Mouse (Mus musculus) spleen, adult 2 months (tissue): Measurements from ENCODE around the gene Tmem95. TPM values are rescaled to one million over a fixed set of nuclear protein-coding genes. Genes with fewer than 3 reads are reported as not detected.
"Not testable (repeated sequence)": the region's sequence is repeated elsewhere in the genome, so short reads cannot be mapped to it uniquely, and the experiment has no call there.

Experiments used
- DNase-seq, 2 experiments: peaks; one replicate each; pipeline versions ENCODE4 v3.0.0 to v3.0.0-alpha.2; 2012 to 2021; ENCODE audit warnings: low spot score in 2 of 2, low read depth in 1 of 2
- H3K27ac ChIP-seq: fragments of 200-500 bp; 2 replicates; pipeline ENCODE4 v1.5.1; 2012; ENCODE audit warnings: low read length, inconsistent platforms; ENCODE audit not compliant: insufficient read depth
- H3K27me3 ChIP-seq: fragments of 200-500 bp; 2 replicates; pipeline ENCODE4 v1.6.1; 2012; ENCODE audit warnings: mild to moderate bottlenecking, moderate library complexity, low read length, inconsistent platforms; ENCODE audit not compliant: control insufficient read depth, insufficient read depth
- H3K36me3 ChIP-seq: fragments of 200-500 bp; 2 replicates; pipeline ENCODE4 v1.6.1; 2012; ENCODE audit warnings: mild to moderate bottlenecking, low read length, inconsistent platforms; ENCODE audit not compliant: control insufficient read depth, insufficient read depth
- H3K4me1 ChIP-seq: fragments of 200-500 bp; 2 replicates; pipeline ENCODE4 v1.6.1; 2011; ENCODE audit warnings: inconsistent platforms; ENCODE audit not compliant: control insufficient read depth, insufficient read depth, insufficient read length
- H3K4me3 ChIP-seq: fragments of 200-500 bp; 2 replicates; pipeline ENCODE4 v1.5.1; 2011; ENCODE audit warnings: mild to moderate bottlenecking, inconsistent platforms; ENCODE audit not compliant: insufficient read depth, insufficient read length; ENCODE audit errors: extremely low read depth
- CTCF ChIP-seq: fragments of 200-500 bp; IDR thresholded peaks from 2 replicates; pipeline ENCODE4 v1.5.1; 2011; ENCODE audit warnings: mild to moderate bottlenecking, inconsistent platforms; ENCODE audit not compliant: insufficient read depth, insufficient read length, insufficient replicate concordance; ENCODE audit errors: extremely low read depth
- POLR2A ChIP-seq: fragments of 200-500 bp; IDR thresholded peaks from 2 replicates; pipeline ENCODE4 v1.6.1; 2011; ENCODE audit warnings: low read depth, low read length, inconsistent platforms
- WGBS: fragments of 180-500 bp; shearing (Covaris S2); methylation state at CpG from one replicate; pipeline ENCODE4 v1.1.7; 2018; 5-methylcytosine and 5-hydroxymethylcytosine counted together
- polyA plus RNA-seq: library from polyadenylated mRNA; depleted of rRNA; stranded (reverse); fragments of >200 nt; gene quantifications from 2 replicates; pipeline ENCODE4 v1.2.3, GENCODE M21; 2012

Gene Tmem95
- polyA plus RNA-seq, 1 experiment, result not detected

- H3K27me3 ChIP-seq, result no peaks in the 10 kb centered on the region
- H3K27ac ChIP-seq, result peak overlapping the region; percentile 98
- TF ChIP-seq CTCF, result no peak
- TF ChIP-seq POLR2A, result no peak
- WGBS, result under 1% methylated on average over 17 of the region's 17 CpGs
- peak overlapping the region; percentile 96 for H3K4me3 ChIP-seq
- DNase-seq, result peak; percentile 76 to 84
- peaks cover 31% of the 10 kb centered on the region for H3K36me3 ChIP-seq
- H3K4me1 ChIP-seq, result peaks cover 8% of the 10 kb centered on the region
These were observed 41.9 kb upstream of the Tmem95 start for GRCm38 (mm10) chr11:69919661-69920265.

GRCm38 (mm10) chr11:69919053-69919452 lies 41.2 kb upstream of the Tmem95 start:
- H3K27ac ChIP-seq, result peak overlapping the region; percentile 55; the same call in 1 of the 2 replicates
- no peak overlapping the region; the same call in 1 of the 2 replicates for H3K4me3 ChIP-seq
- H3K36me3 ChIP-seq, result peaks cover 31% of the 10 kb centered on the region
- WGBS, result 46% methylated on average over 9 of the region's 9 CpGs
- DNase-seq, result no peak
- TF ChIP-seq POLR2A, result no peak
- TF ChIP-seq CTCF, result no peak
- H3K27me3 ChIP-seq, result no peaks in the 10 kb centered on the region
- peaks cover 11% of the 10 kb centered on the region for H3K4me1 ChIP-seq

GRCm38 (mm10) chr11:69918118-69918517 lies 40.3 kb upstream of the Tmem95 start:
- H3K36me3 ChIP-seq, result peaks cover 31% of the 10 kb centered on the region
- H3K27ac ChIP-seq, result no peak overlapping the region
- peaks cover 13% of the 10 kb centered on the region for H3K4me1 ChIP-seq
- DNase-seq, result no peak
- no peaks in the 10 kb centered on the region for H3K27me3 ChIP-seq
- TF ChIP-seq POLR2A (no peak), CTCF (no peak)
- no peak overlapping the region for H3K4me3 ChIP-seq
- WGBS, result 87% methylated on average over 5 of the region's 5 CpGs

GRCm38 (mm10) chr11:69917379-69917948 lies 39.6 kb upstream of the Tmem95 start:
- TF ChIP-seq POLR2A (no peak), CTCF (no peak)
- H3K4me1 ChIP-seq, result peaks cover 14% of the 10 kb centered on the region

GRCm38 (mm10) chr11:69916652-69917378 lies 39.0 kb upstream of the Tmem95 start:
- 64% methylated on average over 7 of the region's 7 CpGs for WGBS
- DNase-seq, H3K27ac ChIP-seq, H3K27me3 ChIP-seq, H3K4me3 ChIP-seq: not testable (repeated sequence)
- Histone ChIP-seq H3K4me1 (peaks cover 11% of the 10 kb centered on the region), H3K36me3 (peaks cover 33% of the 10 kb centered on the region)

More at GRCm38 (mm10) chr11:69917379-69917948, 39.6 kb upstream of the Tmem95 start:
- Histone ChIP-seq H3K27me3 (no peaks in the 10 kb centered on the region), H3K36me3 (peaks cover 31% of the 10 kb centered on the region), H3K4me3 (no peak overlapping the region), H3K27ac (no peak overlapping the region)
- 88% methylated on average over 8 of the region's 8 CpGs for WGBS
- DNase-seq, result no peak

- peaks cover 11% of the 10 kb centered on the region for H3K4me1 ChIP-seq
- H3K27ac ChIP-seq, result peak overlapping the region; percentile 15; the same call in 1 of the 2 replicates
- DNase-seq, result no peak
- TF ChIP-seq POLR2A, result no peak
- TF ChIP-seq CTCF, result no peak
- H3K4me3 ChIP-seq, result no peak overlapping the region
- no peaks in the 10 kb centered on the region for H3K27me3 ChIP-seq
- whole genome bisulfite sequencing, result 67% methylated on average over 5 of the region's 5 CpGs
- peaks cover 38% of the 10 kb centered on the region for H3K36me3 ChIP-seq
These were observed 38.1 kb upstream of the Tmem95 start for GRCm38 (mm10) chr11:69915667-69916627.
